Mouse (Mus musculus): ENCODE measurements around the gene Prr5l.
"Not testable (repeated sequence)": the region's sequence is repeated elsewhere in the genome, so short reads cannot be mapped to it uniquely, and the experiment has no call there.

- not testable (repeated sequence) for TF ChIP-seq CTCF (IDR thresholded peaks at IDR 0.05; ENCODE audit: low read depth, low read length); POLR2A (IDR thresholded peaks at IDR 0.05; ENCODE audit: borderline replicate concordance, low read depth, low read length)
Measured at GRCm38 (mm10) chr2:101745656-101746055, 137.2 kb downstream of the Prr5l start.

Measured in bone marrow macrophage, adult 2 months (primary cell).